Mouse (Mus musculus): ENCODE results near the gene Btg3. TPM values are rescaled to one million over a fixed set of nuclear protein-coding genes. Genes with fewer than 3 reads are reported as not detected.

Btg3 gene
- polyA plus RNA-seq, 1 experiment from 2014 or later, result 48.0 TPM

- no peak for ATAC-seq (ENCODE audit: low FRiP score, low TSS enrichment)
Observed at GRCm38 (mm10) chr16:78313135-78313887, 63.7 kb downstream of the Btg3 start.

DNA sequence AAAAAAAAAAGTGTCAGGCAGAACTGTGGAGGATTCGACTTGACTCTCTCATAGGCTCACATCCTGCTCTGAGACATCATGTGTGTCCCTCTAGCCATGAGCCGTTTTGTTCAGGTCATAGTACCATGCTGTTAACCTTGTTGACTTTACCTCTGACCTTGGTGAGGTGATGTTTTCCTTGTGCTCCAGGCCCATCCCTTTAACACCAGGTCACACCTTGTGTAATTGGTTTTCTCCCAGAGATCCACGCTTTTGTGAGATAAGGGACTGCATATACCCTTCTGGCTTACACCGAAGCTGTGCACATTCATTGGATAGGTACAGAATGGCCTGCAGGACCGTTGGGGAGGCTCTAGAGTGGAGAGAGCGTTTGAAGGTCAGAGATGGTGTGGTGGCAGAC, 67.7 kb downstream of the Btg3 start:
- Histone ChIP-seq H3K9ac (ENCODE audit: low read depth, low read length) (no peak overlapping the region), H3K36me3 (ENCODE audit: control insufficient read depth, insufficient read depth, low read length) (no peaks in the 10 kb centered on the region), H3K27ac (ENCODE audit: low read depth, low read length) (no peak overlapping the region), H3K4me3 (ENCODE audit: low read length) (no peak overlapping the region), H3K27me3 (ENCODE audit: control insufficient read depth, insufficient read depth, low read length) (no peaks in the 10 kb centered on the region), H3K4me1 (ENCODE audit: control insufficient read depth, insufficient read depth, low read length) (no peaks in the 10 kb centered on the region), H3K9me3 (ENCODE audit: control insufficient read depth, low read length) (no peaks in the 10 kb centered on the region), H3K4me2 (replicated peaks; ENCODE audit: low read depth, low read length) (no peak overlapping the region)
- WGBS, result 54% methylated on average over 6 of the region's 6 CpGs
- no peak for ATAC-seq (ENCODE audit: low FRiP score, low TSS enrichment)

More at GRCm38 (mm10) chr16:78313135-78313887, 63.7 kb downstream of the Btg3 start:
- Histone ChIP-seq H3K9ac (ENCODE audit: low read depth, low read length) (no peak overlapping the region), H3K4me2 (replicated peaks; ENCODE audit: low read depth, low read length) (no peak overlapping the region), H3K9me3 (ENCODE audit: control insufficient read depth, low read length) (no peaks in the 10 kb centered on the region), H3K4me1 (ENCODE audit: control insufficient read depth, insufficient read depth, low read length) (no peaks in the 10 kb centered on the region), H3K27ac (ENCODE audit: low read depth, low read length) (no peak overlapping the region), H3K36me3 (ENCODE audit: control insufficient read depth, insufficient read depth, low read length) (no peaks in the 10 kb centered on the region), H3K4me3 (ENCODE audit: low read length) (no peak overlapping the region), H3K27me3 (ENCODE audit: control insufficient read depth, insufficient read depth, low read length) (no peaks in the 10 kb centered on the region)
- WGBS, result 53% methylated on average over 16 of the region's 16 CpGs

GRCm38 (mm10) chr16:78307476-78308192, 69.4 kb downstream of the Btg3 start:
- Histone ChIP-seq H3K9ac (ENCODE audit: low read depth, low read length) (no peak overlapping the region), H3K4me3 (ENCODE audit: low read length) (no peak overlapping the region), H3K27me3 (ENCODE audit: control insufficient read depth, insufficient read depth, low read length) (no peaks in the 10 kb centered on the region), H3K4me1 (ENCODE audit: control insufficient read depth, insufficient read depth, low read length) (peaks cover 4% of the 10 kb centered on the region; the same call in 1 of the 2 replicates), H3K36me3 (ENCODE audit: control insufficient read depth, insufficient read depth, low read length) (no peaks in the 10 kb centered on the region), H3K4me2 (replicated peaks; ENCODE audit: low read depth, low read length) (no peak overlapping the region), H3K9me3 (ENCODE audit: control insufficient read depth, low read length) (no peaks in the 10 kb centered on the region), H3K27ac (ENCODE audit: low read depth, low read length) (no peak overlapping the region)
- 92% methylated on average over 16 of the region's 16 CpGs for WGBS
- no peak for ATAC-seq (ENCODE audit: low FRiP score, low TSS enrichment)

GRCm38 (mm10) chr16:78306606-78307005, 70.4 kb downstream of the Btg3 start:
- 84% methylated on average over 8 of the region's 8 CpGs for WGBS
- Histone ChIP-seq H3K4me2 (replicated peaks; ENCODE audit: low read depth, low read length) (no peak overlapping the region), H3K4me3 (ENCODE audit: low read length) (no peak overlapping the region), H3K36me3 (ENCODE audit: control insufficient read depth, insufficient read depth, low read length) (no peaks in the 10 kb centered on the region), H3K4me1 (ENCODE audit: control insufficient read depth, insufficient read depth, low read length) (peaks cover 4% of the 10 kb centered on the region; the same call in 1 of the 2 replicates), H3K27ac (ENCODE audit: low read depth, low read length) (no peak overlapping the region), H3K27me3 (ENCODE audit: control insufficient read depth, insufficient read depth, low read length) (no peaks in the 10 kb centered on the region), H3K9me3 (ENCODE audit: control insufficient read depth, low read length) (no peaks in the 10 kb centered on the region), H3K9ac (ENCODE audit: low read depth, low read length) (no peak overlapping the region)
- no peak for ATAC-seq (ENCODE audit: low FRiP score, low TSS enrichment)

DNA sequence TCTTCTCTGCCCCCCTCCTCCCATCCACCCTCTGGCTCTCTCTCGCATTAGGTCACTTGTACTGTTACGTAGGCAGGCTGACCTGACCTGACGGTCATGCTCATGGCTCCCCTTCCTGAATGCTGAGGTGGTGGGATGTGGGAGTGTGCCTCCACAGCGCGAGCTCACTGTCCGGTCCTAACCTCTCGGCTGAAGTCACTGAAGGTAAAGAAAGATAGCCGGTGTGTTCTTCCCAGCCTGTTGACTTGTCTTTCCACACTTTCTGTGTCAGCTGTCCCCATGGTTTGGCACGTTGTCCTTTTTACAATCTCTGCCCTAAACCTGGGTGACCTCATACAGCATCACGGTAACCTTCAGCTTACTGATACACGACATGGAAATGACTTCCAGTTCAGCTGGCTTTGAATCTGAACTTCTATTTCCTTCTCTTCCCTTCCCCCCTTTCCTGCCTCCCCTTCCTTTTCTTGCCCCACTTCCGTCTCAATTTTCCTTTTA, 71.3 kb downstream of the Btg3 start:
- H3K9ac ChIP-seq (ENCODE audit: low read depth, low read length), result no peak overlapping the region
- WGBS, result 51% methylated on average over 12 of the region's 12 CpGs
- H3K27me3 ChIP-seq (ENCODE audit: control insufficient read depth, insufficient read depth, low read length), result peaks cover 2% of the 10 kb centered on the region; the same call in 1 of the 2 replicates
- no peak overlapping the region for H3K4me3 ChIP-seq (ENCODE audit: low read length)
- H3K4me1 ChIP-seq (ENCODE audit: control insufficient read depth, insufficient read depth, low read length), result peaks cover 4% of the 10 kb centered on the region; the same call in 1 of the 2 replicates
- no peak overlapping the region for H3K27ac ChIP-seq (ENCODE audit: low read depth, low read length)
- no peaks in the 10 kb centered on the region for H3K9me3 ChIP-seq (ENCODE audit: control insufficient read depth, low read length)
- no peaks in the 10 kb centered on the region for H3K36me3 ChIP-seq (ENCODE audit: control insufficient read depth, insufficient read depth, low read length)
- ATAC-seq (ENCODE audit: low FRiP score, low TSS enrichment), result no peak
- no peak overlapping the region for H3K4me2 ChIP-seq (replicated peaks; ENCODE audit: low read depth, low read length)

GRCm38 (mm10) chr16:78302678-78303050, 74.3 kb downstream of the Btg3 start:
- H3K27ac ChIP-seq (ENCODE audit: low read depth, low read length), result no peak overlapping the region
- H3K4me1 ChIP-seq (ENCODE audit: control insufficient read depth, insufficient read depth, low read length), result peaks cover 4% of the 10 kb centered on the region; the same call in 1 of the 2 replicates
- H3K27me3 ChIP-seq (ENCODE audit: control insufficient read depth, insufficient read depth, low read length), result peaks cover 2% of the 10 kb centered on the region; the same call in 1 of the 2 replicates
- no peaks in the 10 kb centered on the region for H3K9me3 ChIP-seq (ENCODE audit: control insufficient read depth, low read length)
- ATAC-seq (ENCODE audit: low FRiP score, low TSS enrichment), result no peak
- H3K4me3 ChIP-seq (ENCODE audit: low read length), result peak overlapping the region; percentile 87
- H3K36me3 ChIP-seq (ENCODE audit: control insufficient read depth, insufficient read depth, low read length), result no peaks in the 10 kb centered on the region
- H3K4me2 ChIP-seq (replicated peaks; ENCODE audit: low read depth, low read length), result peak overlapping the region; percentile 88
- peak overlapping the region; percentile 83; the same call in 1 of the 2 replicates for H3K9ac ChIP-seq (ENCODE audit: low read depth, low read length)
- WGBS, result 6% methylated on average over 10 of the region's 10 CpGs

DNA sequence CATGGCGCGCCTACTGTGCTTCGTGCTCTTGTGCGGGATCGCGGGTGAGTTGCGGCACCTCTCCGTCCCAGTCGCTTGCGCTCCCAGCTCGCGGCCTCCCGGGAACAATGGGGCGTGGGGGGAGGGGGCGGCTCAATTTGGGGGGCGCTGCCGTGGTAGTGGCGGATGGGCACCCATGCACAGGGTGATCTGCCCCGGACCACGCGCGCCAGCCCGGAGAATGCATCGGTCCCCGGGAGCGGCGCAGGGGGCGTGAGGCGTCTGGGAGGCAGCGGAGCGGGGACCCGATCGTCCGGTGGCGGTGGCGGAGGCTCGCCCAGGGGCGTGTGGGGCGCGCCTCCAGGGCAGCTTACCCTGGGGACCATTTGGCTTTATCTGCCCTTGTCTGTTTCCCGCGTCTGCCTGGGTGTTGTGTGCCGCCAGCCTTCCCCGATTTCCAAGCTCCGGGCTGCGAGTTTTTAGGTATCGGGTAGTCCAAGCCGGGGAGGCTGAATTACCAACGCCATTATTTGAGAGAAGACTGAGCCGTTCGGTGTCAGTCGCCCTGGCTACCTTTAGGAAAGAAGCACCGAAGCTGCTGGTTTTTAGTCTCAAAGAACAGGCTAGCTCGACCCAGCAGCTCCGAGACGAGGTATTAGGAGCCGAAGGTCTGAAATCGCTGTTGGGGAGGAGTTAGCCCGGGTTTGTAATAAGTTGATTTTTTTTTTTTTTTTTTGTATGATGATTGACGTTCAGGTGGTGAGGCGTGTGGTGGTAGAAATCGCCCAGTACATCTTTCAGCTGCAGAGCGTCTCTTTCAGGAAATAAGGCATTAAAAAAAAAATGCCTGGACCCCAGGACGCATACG, 74.9 kb downstream of the Btg3 start:
- peaks cover 4% of the 10 kb centered on the region; the same call in 1 of the 2 replicates for H3K4me1 ChIP-seq (ENCODE audit: control insufficient read depth, insufficient read depth, low read length)
- peak; percentile 53 for ATAC-seq (ENCODE audit: low FRiP score, low TSS enrichment)
- peak overlapping the region; percentile 88 for H3K4me2 ChIP-seq (replicated peaks; ENCODE audit: low read depth, low read length)
- no peaks in the 10 kb centered on the region for H3K9me3 ChIP-seq (ENCODE audit: control insufficient read depth, low read length)
- H3K9ac ChIP-seq (ENCODE audit: low read depth, low read length), result peak overlapping the region; percentile 83
- H3K27me3 ChIP-seq (ENCODE audit: control insufficient read depth, insufficient read depth, low read length), result peaks cover 2% of the 10 kb centered on the region; the same call in 1 of the 2 replicates
- WGBS, result under 1% methylated on average over 65 of the region's 65 CpGs
- H3K4me3 ChIP-seq (ENCODE audit: low read length), result peak overlapping the region; percentile 87
- H3K27ac ChIP-seq (ENCODE audit: low read depth, low read length), result peak overlapping the region; percentile 72
- H3K36me3 ChIP-seq (ENCODE audit: control insufficient read depth, insufficient read depth, low read length), result no peaks in the 10 kb centered on the region

DNA sequence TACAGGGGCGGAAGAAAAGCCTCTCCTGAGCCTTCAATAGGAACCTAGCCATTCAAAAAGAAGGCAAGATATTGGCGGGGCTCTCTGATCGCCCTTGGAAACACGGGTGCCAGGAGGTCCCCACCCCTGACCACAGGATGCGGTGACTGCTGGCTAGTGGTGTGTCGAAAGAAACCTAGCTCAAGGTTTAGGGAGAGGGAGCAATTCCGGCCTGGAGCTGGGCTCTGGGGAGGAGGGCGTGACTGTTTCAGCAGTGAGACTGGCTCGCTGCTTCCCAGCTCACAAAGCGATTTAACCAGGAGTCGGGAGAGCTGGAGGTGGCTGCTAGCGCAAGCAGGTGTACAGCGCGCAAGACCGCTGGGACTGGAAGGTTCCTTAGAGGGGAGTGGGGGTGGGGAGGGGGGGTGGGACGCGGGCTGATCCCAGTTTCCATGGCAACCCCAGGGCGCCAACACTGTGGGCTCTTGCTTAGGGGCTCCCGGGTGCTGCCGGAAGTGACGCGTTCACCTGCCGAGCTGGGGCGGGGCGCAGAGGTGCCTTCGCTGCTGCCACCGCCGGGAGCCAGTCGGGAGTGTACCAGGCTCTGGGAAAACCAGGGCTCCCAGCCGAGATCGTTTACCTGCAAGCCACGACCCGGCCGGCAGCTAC, 75.7 kb downstream of the Btg3 start, which contains the start of gene Cxadr:
Gene Cxadr (plus strand): TSS at position 307 of the 648 bp plus-strand sequence.
- H3K4me2 ChIP-seq (replicated peaks; ENCODE audit: low read depth, low read length), result peak within 1 kb of the TSS; percentile 88
- under 1% methylated on average over 29 of the region's 34 CpGs for WGBS
- peaks cover 2% of the 10 kb centered on the region; the same call in 1 of the 2 replicates for H3K27me3 ChIP-seq (ENCODE audit: control insufficient read depth, insufficient read depth, low read length)
- no peaks in the 10 kb centered on the region for H3K36me3 ChIP-seq (ENCODE audit: control insufficient read depth, insufficient read depth, low read length)
- peak within 1 kb of the TSS; percentile 87 for H3K4me3 ChIP-seq (ENCODE audit: low read length)
- peak within 1 kb of the TSS; percentile 73 for H3K27ac ChIP-seq (ENCODE audit: low read depth, low read length)
- peaks cover 4% of the 10 kb centered on the region; the same call in 1 of the 2 replicates for H3K4me1 ChIP-seq (ENCODE audit: control insufficient read depth, insufficient read depth, low read length)
- peak within 1 kb of the TSS; percentile 83 for H3K9ac ChIP-seq (ENCODE audit: low read depth, low read length)
- no peaks in the 10 kb centered on the region for H3K9me3 ChIP-seq (ENCODE audit: control insufficient read depth, low read length)
- ATAC-seq (ENCODE audit: low FRiP score, low TSS enrichment), result peak; percentile 95

Data from kidney, embryonic 14.5 days (tissue).